Mouse (Mus musculus): ENCODE results near the gene Dut.

Dut gene

GRCm38 (mm10) chr2:125247108-125247961 lies at the start of gene Dut:
Dut (plus strand) TSS chr2:125247190.
- DNase-seq: peak; percentile 98

GRCm38 (mm10) chr2:125208894-125209596 lies 37.9 kb upstream of the Dut start:
- no peak for DNase-seq

DNA sequence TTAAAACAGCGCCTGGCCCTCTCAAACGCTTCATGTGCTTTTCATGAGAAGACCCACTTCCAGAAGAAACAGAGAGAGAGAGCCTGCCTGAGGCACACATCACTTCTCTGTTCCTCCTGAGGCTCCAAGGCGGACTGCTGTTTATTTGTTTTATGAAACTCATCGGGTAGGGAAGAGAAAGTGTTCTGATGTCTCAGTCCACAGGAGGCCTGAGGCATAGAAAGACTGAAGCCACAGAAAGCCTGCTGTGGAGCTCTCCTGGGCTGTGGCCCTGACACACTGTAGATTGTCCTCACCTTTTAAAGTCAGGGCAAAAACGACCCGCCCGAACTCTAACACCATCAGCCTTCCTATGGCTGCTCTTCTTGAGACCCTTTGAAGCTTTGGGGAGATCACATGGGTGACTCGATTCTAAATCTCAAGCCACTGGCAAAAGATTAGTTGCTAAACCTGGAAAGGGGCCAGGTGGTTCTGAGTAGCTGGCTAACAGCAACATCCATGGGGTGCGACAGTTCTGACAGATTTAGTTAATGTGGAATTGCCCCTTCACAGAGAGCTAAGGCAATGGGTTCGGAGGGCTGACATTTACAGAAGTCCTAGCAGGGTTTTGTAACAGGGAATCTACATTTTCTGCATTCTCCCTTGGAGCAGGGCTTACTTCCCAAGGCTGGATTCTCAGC lies 35.0 kb upstream of the Dut start:
- no peak for DNase-seq

DNA sequence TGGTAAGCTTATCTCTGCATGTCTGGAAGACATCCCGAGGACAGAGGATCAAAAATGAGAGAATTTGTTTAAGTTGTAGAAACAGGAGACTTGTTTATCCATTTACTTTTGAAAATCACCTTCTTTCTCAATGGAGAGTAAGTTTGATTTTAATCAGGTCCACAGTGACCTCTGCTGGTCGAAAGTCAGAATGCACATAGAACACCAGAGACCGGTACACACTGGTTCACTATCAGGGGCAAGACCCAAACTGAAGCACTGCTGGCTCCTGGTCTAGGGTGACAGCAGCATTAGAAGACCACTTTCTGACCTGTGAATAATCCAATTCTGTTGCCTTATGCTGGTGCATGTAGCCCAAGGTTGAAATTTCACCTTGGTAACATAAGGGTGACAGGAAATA lies 32.4 kb upstream of the Dut start:
- DNase-seq: peak; percentile 65 to 86

DNA sequence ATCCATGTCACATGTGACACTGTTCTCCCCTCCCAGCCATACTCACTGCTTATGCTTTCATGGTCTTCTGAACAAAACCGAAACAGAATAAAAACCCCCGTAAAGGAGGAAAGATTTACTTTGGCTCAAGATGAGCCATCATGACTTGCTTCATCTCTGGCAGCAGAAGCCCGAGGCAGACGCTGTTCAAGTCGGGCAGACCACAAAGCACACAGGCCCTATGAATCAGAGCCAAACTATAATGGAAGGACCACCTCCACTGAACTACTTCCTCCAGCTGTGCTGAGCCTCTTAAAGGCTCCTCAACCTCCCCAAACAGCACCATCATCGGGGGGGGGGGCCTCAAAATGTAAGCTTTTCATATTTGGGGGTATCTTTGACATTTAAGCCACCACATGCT lies 29.7 kb upstream of the Dut start:
- DNase-seq: no peak

GRCm38 (mm10) chr2:125218566-125218965 lies 28.4 kb upstream of the Dut start:
- DNase-seq: peak in 1 of 2 experiments; percentile 36

DNA sequence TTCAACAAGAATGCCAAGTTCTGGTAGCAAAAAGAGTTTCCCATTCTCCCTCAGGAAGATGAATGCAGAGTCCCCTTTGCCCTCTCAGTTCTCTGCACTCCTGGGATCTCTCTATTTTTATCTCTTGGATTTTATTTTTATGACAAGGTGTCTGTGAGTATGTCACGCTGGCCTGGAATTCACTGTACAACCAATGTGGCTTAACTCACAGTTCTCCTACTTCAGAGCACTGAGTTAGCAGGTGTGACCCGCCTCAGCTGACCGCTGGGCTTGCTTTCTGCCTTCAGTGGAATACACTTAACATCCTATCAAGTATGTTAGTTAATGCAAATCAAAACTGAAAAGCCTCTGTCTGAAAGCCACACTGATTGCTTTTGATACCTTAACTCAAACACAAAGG lies 27.7 kb upstream of the Dut start:
- DNase-seq: no peak

GRCm38 (mm10) chr2:125221673-125222072 lies 25.3 kb upstream of the Dut start:
- DNase-seq: no peak

GRCm38 (mm10) chr2:125228472-125229409 lies 18.2 kb upstream of the Dut start:
- no peak for DNase-seq

- no peak for DNase-seq
Observed at GRCm38 (mm10) chr2:125232183-125232582, 14.8 kb upstream of the Dut start.

GRCm38 (mm10) chr2:125233537-125233936 lies 13.5 kb upstream of the Dut start:
- no peak for DNase-seq

DNA sequence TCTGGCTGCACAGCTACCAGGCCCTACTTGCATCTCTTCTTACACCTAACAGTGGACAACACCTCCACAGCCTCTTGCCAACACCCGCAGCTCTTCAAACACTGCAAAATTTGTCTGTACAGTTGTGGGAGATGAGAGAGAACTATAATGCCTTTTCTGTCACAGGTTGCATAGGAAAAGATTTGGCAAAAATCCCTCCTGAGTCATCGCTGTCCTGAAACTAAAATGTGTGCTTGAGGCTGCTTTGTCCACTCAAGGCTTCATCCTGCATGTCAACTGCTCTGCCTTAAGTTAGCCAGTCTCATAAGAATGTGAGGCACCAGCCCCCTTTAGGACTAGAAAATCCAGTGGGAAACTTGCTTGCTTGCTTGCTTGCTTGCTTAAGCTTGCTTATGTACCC lies 12.9 kb upstream of the Dut start:
- DNase-seq: no peak

- DNase-seq: no peak
Observed at GRCm38 (mm10) chr2:125245545-125246285, 1.3 kb upstream of the Dut start.

- DNase-seq: no peak
Observed at GRCm38 (mm10) chr2:125246669-125247068, 321 bp upstream of the Dut start.

DNA sequence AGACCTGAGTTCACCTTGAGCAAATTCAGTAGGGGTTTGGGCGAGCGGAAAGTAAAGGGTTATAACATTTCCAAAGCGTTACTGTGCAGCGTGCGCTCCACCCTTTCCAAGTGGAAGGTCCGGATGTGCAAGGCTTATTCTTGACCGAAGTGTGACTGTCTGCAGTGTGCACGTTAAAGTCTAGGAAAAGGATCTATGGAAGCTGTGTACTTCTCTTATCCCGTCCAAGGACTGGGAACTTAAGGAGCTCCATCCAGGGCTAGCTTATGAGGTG lies 909 bp downstream of the Dut start:
- no peak for DNase-seq

DNA sequence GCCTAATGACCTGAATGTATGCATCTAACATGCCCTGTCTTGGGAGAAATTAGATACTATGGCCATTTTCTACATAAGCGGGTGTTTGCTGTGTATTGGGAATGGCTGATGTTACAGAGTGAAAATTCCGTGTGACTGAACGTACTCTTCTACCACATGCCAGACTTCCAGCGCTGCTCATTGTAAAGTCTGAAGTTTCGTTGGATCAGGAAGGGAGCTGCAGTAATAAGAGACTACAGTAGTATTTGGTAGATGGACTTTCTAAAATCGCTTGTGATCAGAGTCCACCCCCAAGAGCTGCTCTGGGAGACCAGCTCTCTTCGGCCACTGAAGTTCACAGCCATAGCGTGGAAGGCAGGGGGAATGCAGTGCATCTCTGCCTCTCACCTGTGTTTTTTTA lies 1.3 kb downstream of the Dut start:
- DNase-seq: peak in 1 of 2 experiments; percentile 11

DNA sequence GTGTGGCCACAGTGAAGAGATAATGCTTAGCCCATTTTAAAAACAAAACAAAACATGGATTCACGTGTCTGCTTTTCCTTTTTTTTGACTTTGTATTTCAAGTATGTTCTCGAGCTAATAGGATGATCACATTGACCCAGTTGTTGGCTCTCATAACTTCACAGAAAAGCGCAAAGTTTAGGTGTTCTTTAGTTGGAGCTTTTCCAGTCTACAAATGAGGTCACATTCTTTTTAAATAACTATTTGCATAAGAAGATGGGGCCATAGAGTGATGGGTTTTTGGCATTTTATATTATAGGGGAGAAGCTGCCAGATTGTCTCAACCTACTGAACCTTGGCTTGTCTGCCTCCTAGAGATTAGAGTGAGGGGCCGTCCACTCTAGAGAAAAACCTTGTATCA lies 2.3 kb downstream of the Dut start:
- DNase-seq: no peak

DNA sequence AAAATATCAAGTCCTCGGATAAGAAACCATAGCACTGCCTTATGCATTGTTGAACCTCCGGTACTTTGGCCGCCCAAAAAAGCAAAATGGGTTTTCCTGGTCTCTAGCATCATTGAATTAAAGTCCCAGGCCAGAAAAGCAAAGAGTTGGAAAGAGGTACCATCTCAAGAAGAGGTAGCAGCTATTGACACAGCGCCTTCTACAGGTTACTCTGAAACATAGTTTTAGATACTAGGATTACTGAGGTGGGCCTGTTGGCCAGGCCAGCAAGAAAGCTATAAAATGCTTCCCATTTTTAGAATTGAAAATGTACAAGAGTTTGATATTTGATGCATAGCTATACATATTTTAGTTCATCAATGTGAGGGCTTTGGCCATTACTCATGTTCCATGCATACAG lies 2.9 kb downstream of the Dut start:
- no peak for DNase-seq

DNA sequence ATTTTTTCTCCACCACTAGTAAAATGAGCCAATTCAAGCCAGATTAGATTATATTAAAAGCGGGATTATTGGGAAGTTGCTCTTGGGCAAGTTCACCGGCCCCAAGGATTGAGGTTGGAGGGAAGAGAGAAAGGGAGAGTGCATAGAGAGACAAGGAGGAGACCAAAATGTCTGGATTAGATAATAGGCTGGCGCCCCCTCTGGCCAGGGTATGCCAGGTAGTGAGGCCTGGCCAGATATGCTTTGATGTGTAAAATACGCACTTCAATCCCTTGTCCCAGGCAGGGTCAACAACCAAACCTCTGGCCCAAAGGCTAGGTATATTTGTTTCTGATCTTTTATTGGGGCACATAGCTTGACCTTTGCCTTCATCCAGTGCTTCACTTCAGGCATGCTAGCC lies 4.8 kb downstream of the Dut start:
- DNase-seq: no peak

DNA sequence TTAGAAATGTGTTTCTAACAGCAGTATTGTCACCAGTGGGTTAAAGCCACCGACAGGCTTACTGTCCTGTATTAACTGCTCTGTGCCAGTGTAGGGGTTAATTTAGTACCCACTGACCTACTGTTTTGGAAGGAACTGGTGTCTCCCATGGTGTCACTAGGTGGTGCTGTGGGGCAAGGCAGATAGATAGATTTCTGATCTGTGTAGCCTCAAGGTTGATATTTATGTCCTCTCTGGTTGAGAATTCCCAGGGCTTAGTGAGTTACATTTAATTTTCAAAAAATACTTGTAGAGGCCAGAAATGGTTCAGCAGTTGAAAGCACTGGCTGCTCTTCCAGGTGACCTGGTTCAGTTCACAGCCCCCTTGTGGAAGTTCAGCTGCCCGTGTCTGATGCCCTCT lies 5.3 kb downstream of the Dut start:
- peak; percentile 40 to 73 for DNase-seq

DNA sequence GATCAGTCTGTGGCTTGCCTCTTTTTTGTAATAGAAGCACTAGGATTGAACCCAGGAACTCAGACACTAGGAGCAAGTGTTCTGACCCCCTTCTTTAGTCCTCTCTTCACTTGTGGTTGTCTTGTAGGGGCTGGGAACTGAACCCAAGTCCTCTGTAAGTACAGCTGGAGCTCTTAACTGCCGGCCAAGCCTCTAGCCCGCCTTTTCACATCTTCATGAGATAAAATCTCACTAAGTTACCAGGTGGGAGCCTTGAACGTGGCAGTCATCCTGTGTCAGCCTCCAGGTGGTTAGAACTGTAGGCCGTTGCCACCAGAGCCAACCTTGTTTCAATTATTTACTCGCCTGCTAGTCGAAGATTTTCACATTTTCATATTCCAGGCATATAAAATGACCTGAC lies 6.7 kb downstream of the Dut start:
- DNase-seq: no peak

DNA sequence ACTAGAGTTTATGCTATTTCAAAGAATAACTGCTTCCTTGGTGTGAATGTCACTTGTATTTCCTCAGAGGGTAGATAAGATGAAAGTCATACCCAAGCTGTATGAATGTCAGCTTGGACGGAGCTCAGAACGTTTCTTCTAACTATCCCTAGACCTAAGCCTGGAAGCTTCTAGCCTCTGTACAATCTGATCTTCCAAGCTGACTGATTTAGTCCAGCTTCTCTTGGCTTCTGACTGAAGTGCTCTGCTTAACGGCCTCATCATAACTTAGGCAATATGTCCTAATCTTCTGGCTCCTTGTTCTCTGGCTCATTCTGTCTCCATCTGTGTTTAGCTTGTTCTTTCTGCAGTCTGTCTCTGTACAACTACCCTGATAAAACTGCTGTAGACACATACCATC lies 7.6 kb downstream of the Dut start:
- DNase-seq: no peak

Data from cerebellum, postnatal 25 days (tissue).